Mouse (Mus musculus): Measurements from ENCODE around the gene Tmem167b.

DNA sequence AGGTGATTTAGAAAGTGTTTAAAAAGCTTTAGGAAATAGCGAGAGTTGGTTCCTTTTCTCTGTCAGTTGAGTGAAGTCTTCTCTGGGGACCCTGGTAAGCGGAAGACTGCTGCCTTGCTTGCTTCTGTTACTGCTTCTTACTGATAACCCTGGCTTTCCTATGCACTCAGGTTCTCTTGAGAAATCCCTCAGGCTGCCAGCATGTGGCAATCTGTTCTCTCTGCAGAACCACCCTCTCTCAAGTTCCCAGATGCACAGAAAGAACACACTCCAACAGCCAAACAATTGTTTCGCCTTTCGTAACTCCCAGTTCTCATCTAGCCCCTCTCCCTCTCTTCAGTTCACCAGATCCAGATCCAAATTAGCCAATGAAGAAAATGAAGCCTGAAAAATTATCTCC, 4.4 kb downstream of the Tmem167b start:
- TF ChIP-seq CTCF (IDR thresholded peaks at IDR 0.05; ENCODE audit: control insufficient read depth, insufficient read depth, insufficient replicate concordance, low read depth, low read length) (no peak), POLR2A (IDR thresholded peaks at IDR 0.05; ENCODE audit: control insufficient read depth, low read depth, low read length) (no peak)

Measured in testis, adult 2 months (tissue).